Mouse (Mus musculus): Measurements from ENCODE around the gene Arrb1. TPM values are rescaled to one million over a fixed set of nuclear protein-coding genes. Genes with fewer than 3 reads are reported as not detected.

Arrb1 gene
- total RNA-seq (2023), result 100 to 1,000 TPM; 216 to 227 TPM

DNA sequence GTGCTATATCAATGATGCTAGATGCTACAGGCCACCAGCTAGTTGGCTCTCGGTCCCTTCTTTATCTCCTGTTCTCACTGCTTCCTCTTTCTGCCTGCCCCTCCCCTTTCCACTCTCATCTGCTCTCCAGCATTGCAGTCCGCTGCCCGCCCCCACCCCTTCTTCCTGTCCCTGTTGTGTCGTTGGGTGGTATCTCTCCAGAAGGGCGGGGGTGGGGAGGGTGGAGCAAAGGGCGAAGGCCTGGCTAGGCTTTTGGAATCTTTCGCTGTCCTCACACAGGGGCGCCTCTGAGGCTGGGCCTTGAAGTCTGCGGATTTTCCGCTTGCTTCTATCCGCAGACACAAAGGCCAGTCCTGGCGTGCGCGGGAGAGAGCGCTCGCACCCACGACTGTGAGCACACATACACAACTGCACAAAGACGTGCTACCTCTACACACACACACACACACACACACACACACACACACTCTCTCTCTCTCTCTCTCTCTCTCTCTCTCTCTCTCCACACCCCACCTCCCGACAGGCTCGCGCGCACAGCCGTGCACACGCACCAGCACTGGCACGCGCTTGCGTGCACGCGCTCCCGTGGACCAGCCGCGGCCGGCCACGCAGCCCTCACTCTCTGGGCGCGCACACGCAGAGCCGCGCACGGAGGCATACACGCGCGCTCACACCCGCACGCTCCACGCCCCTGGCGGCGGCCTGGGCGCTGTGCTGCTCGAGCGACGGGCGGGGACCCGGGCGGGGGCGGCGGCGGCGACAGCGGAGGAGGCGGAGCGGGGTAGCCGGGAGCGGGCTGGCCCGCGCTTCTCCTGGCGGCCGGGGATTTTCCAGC lies at the start of gene Arrb1:
Gene Arrb1, plus strand, starts transcription at position 566 of the 835 bp plus-strand sequence.

DNA sequence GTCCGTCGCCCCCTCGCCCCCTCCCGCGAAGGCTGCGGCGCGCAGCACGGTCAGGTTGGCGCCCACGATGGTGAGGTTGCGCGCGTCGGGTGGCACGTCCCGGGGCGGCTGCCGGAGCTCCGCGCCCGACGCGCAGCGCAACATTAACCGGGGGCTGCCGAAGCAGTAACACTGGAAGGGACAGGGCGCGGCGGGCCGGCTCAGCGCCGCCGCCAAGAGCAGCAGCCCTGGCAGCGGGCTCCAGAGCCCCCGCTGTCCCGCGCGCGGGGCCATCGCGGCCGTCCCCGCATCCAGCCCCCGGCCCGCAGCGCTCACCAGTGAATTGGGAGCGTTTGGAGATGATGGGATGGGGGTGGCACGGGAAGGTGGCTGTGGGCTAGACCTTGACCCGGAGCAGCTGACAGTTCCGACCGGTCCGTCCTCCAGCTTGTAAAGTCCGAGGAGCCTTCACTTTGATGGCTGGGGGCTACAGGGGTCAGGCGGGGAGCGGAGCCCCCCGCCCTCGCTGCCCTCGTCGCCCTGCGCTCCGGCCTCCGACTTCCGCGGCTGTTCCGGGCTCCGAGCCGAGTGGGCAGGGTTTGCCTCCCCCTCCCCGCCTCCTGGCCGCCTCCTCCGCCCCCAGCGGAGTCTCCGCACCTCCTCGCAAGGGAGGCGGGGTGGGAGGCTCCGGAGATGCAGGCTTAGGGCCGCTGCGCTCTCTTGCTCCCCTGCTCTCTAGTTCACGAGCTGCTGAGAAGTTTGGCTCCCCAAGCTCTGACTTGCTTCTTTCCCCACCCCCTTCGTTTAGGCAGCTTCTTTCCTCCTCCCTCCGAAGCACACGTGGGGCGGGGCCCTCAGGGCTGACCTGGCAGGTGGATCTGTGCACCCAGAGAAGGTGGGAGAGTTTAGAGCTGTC lies 91.4 kb downstream of the Arrb1 start, which contains the start of gene Tpbgl:
Gene Tpbgl, minus strand, starts transcription at position 728 of the 895 bp plus-strand sequence.

Other genes with a start within 250 kb of the Arrb1 start
- gene Serpinh1, start 182.2 kb upstream of the Arrb1 start, total RNA-seq (2023), result 1 to 10 TPM in 1 of 2 experiments, not detected in 1; 1.4 TPM
- 10 to 100 TPM in 1 of 2 experiments, 1 to 10 TPM in 1; 8.5 to 15.9 TPM for gene Gdpd5, start 154.1 kb upstream of the Arrb1 start, total RNA-seq (2023)
- gene Klhl35, start 69.5 kb upstream of the Arrb1 start, total RNA-seq (2023), result 1 to 10 TPM in 1 of 2 experiments, under 1 TPM in 1; 0.55 to 1.2 TPM
- 100 to 1,000 TPM; 620 to 759 TPM for gene Rps3, start 51.7 kb upstream of the Arrb1 start, total RNA-seq (2023)
- gene Tpbgl, start 91.6 kb downstream of the Arrb1 start, total RNA-seq (2023), result 1 to 10 TPM; 6.4 to 7.5 TPM
- 10 to 100 TPM; 23.0 to 26.1 TPM for gene Slco2b1, start 175.9 kb downstream of the Arrb1 start, total RNA-seq (2023)
- not detected for gene Olfr520, start 194.8 kb downstream of the Arrb1 start, total RNA-seq (2023)
- not detected for gene Olfr521, start 228.0 kb downstream of the Arrb1 start, total RNA-seq (2023)

Data from monocyte, adult 59 days (primary cell).